Mouse (Mus musculus) MEL-GATA-1-ER (cell line): ENCODE measurements around the gene Ift122.

Experiments
- DNase-seq: peaks from one replicate; pipeline ENCODE4 v3.0.0-alpha.2; 2012; ENCODE audit warnings: low read depth; ENCODE audit errors: extremely low read depth

Gene Ift122

DNA sequence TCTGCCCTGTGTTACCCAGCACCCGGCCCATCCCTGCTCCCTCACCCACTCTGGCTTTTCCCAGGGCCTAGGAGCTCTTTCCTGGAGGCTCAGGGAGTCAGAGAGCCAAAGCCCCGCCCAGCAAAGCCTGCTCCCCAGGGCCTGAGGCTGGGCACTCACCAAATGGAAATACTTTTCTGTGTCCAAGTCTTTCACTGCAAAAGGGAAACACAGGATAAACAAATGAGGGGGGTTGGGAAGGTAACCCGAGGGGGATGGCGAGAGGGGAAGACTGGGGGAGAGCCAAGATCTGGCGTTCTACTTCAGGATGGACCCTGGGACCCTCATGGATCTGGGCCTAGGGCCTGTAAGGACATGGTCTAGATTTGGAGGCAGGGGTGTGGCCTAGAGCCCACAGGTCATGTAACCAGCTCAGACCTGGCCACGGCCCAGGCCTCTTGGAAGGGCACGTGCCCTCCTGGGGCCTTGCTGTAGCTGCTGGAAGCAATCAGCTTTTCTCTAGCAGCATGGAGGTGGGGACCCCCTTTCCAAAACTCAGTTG, 106.0 kb downstream of the Ift122 start:
- no peak for DNase-seq

DNA sequence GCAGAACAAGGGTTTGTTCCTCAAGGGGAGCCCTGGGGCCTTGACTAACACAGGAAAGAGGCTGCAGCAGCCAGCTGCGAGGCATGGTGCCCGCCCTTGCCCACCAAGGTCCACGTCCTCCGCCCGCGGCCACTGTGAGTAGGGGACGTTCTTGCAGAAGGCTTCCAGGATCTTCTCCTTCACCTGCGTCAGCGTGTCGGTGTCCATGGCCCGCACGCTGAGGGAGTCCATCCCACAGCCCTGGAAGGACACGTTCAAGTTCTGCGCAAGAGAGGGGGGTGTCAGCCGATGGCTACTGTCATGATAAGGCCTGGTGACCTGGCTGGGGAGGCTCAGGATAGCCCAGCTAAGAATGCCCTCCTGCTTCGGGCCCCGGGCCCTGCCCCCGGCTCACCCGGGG, 107.1 kb downstream of the Ift122 start:
- DNase-seq, result no peak

DNA sequence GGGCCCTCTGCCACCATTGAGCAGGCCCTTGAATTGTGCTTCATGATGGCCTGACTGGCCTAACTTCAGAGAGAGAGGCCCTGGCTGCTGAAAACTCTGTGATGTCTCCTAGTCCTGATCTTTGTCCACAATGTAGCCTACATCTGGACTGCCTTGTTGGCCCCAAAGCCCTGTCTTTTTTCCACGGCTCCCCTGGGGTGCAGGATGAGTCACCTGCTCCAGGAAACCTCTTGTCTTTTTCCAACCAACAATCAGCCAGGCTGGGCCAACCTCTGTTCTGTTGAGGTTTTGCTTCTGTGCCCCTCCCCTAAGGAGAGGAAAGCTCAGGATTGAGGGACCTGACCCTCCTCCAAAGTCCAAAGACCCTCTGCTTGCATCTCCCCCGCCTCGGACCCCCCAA, 108.5 kb downstream of the Ift122 start:
- DNase-seq, result no peak

DNA sequence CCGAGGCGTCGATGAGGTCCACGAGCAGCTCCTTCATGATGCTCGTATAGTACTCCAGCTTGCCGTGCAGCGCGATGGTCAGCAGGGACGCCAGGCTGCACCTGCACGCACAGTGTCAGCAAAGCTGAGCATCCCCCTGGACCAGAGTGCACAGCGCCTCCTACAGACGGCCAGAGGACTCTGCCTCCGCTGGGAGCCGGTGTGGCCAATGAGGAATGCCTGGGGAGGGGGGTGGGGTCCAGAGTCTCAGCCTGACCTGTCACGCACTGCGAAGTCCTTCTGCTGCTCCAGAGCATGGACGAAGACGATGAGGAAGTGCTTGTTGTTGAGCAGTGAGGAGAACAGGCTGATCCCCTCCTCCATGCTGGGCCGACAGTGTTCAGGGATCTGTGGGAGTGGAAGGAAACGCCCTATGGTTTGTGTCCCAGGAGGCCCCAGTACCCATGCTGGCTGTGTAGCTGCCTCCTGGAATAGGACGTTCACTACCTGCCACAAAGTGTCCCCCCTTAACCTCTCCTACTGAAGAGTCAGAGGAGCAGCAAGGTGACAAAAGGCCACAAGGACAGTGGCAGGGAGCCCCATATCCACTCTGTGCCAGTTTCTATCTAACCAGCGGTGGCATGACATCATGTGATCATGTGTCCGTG, 109.3 kb downstream of the Ift122 start:
- DNase-seq, result no peak

DNA sequence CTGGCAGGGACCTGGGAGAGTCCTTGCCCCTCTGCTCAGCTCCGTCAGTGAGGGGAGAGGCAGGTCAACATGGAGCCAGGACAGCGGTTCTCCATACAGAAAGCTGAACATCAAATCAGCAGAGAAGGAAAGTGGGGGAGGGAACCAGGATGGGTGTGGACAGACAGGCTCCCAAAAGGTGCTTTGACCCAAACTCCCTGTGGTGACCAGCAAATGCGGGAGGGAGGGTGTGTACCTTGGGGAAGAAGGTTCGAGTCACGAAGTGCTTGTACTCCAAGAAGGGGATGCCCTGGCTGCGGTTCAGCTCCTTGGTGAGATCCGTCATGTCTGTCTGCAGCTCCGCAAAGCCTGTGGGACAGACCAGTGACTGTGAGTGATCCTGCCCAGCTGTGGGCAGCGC, 110.4 kb downstream of the Ift122 start:
- no peak for DNase-seq

DNA sequence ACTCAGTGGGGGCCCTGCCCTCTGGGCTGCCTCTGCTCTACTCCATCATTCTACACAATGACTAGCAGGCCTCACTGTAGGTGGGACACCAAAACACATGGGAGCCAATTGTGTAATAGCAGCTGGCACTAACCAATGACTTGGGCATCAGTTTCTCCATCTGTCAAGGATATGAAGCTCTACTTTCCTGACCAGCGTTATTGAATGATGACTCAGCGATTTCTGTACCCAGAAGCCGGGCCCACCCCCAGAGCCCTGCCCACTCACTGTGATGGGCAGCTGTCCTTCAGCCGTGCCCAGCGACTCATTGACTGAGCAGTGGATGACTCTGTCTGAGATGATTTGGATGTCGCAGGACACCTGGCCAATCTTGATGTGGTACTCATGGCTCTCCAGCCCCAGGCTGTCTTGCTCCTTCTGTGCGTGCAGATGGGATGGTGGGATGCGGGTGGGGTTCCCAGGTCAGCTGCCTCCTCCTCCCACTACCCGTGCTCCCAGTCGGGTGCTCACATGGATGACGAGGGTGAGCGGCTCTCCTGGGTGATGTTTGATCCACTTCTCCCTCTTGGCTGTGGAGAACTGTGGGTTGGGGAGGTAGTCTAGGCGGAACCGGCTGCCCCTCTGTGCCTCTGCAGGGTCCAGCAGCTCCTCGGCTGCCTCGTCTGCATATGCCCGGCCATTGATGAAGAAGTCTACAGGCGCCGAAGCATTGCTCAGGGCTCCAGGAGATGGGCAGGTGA, 113.1 kb downstream of the Ift122 start:
- DNase-seq, result no peak

DNA sequence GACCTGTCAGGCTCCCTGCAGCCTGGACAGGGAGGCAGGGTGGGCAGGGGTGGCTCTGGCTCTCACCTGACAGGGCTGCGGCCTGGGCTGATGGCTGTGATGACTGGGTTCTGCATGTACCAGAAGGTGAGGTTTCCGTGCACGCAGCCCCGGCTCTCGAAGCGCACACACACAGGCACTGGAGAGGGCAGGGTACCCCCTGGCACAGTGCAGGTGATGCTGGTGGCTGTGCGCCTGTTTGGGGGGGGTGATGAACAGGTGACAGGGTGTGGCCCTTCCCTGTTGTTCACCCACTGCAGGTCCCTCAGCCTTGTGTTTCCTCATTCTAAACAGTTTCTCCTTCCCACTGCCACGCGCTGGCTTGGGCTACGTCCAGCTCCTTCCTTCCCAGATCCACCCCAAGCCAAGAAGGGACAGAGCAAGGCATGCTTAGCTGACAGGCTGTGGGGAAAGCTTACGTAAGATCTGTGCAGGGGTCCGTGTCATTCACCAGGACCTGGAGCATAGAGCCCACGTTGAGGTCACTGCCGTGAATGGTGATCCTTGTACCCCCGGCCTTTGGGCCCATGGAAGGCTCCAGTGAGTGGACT, 114.1 kb downstream of the Ift122 start:
- no peak for DNase-seq

DNA sequence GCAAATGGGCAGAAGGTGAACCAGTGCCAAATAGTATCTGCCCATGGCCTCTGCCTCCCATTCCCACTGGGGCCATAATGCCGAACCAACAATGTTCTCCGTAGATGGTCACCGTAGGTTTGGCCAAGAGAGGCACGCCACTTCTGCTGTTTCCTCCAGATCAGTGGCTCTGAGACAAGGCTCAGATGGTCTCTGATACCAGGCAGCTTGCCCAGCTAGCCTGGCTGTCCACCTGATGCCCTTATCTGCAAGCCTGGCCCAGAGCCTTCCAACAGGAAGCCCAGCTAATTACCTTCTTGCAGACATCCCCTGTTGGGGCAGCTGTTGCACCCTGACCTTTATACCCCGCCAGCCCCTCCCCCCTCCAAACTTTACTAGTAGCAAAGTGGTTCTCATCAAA, 114.8 kb downstream of the Ift122 start:
- DNase-seq, result no peak

DNA sequence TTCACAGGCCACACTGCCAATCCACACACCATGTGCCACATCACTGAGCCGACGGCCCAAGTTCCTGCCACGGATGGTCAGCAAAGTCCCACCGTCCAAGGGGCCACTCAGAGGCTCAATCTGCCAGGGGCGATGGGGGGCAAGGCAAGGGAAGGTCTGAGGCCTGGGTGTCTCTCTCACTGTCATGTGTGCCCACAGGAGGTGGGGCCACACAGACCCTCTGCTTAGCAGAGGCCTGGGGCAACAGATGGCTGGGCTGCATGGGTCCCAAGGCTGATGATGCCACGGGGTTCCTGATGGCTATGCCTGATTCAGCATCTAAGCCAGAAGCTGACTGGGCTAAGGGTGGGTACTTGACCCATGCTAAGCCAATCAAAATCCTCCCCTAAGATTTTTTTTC, 115.4 kb downstream of the Ift122 start:
- no peak for DNase-seq

DNA sequence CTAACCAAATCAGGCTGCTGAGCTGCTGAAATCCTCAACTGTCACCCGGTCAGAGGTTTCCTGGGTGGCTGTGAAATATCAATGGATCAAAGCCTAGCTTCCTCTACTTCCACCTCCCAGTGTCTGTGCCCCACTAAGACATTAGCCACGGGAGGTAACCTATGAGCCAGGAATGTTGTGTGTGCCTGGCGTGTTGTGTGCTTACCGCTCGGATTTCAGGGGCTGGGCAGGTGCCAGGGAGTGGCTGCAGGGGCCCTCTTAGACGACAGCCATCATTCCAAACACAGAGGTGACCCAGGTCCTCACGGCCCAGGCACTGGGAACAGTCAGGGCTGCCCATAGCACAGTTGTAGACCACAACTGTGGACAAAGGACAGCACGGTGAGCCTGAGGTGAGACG, 115.8 kb downstream of the Ift122 start:
- DNase-seq, result no peak

DNA sequence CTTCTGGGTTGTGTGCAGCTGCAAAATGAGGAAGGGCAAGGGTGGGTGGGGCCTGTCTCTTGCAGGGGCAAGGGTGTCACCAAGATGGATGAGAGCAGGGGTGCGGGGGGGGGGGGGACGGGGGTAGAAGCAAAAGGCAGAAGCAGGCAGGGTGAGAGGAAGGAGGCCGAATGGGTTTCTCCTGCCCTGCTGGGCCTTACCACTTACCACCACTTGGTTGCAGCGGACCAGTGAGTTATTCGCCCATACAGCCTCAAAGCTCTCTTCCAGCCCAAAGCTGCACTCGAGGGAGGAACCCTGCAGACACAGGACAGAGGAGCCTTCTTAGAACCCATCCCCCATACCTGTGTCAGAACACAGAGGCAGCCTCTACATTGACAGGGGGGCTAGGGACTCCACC, 116.7 kb downstream of the Ift122 start:
- DNase-seq, result no peak

DNA sequence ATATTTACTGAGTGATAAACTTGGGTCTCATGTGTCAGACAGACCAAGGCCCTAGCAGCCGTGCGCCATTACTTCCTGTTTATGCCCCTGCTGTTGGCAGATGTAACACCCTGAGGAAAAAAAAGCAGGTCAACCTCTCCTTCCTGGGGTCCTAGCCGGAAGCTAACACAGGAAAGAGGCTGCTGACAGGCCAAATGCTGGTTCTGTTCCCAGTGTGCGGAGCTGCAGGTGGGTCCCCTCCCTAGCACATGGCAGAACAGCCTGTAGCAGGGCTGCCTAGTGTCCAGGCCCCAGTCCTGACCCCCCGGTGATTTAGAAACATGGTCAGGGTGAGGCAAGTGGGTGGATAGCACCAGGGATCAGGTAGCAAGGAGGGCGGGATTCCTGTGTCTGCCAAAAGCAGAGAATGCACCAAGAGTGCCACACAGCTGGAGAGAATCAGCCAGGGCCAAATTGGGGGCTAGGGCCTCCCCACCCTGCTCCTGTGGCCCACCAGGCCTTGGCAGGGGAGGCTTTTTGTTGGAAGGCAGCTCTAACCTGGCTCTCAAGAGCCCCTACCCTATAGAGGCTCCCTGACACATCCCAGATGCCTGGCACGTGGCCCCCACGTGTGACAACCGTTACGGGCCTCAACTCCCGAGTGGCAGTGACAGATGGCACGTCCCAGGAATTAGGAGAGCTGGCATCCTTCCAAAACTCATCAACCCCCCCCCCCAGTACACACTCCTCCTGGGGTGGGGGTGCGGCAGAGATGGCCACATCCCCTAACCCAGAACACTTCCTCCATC, 118.2 kb downstream of the Ift122 start:
- no peak for DNase-seq

DNA sequence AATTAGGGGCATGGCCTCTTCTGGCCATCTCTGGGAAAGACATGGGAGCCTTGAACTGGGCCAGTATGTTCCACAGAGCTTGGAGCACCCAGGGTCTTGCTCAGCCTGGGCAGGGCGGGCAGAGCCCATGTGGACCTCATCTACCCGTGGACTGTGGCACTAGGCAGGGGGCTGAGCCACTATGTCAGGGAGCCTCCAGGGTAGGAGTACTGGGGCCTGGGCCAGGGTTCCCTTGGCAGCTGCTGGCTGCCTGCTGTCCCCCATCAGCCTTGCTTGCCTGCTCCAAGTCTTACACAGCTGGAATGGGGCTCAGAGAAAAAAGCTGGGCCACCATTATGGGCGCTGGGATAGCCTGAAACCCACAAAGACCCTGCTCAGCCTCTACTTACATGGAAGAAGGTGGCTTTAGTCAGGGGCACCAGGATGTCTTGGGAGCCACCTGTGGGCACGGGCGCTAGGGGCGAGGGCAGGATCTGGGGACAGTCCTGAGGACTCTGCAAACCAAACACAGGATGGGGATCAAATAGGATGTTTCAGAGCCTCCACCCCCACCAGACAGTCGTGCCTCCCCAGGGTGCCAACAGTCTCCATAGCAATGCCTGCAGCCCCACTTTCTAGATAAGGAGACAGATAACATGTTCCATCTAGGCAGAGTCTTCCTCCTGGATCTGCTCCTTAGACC, 119.0 kb downstream of the Ift122 start:
- no peak for DNase-seq

DNA sequence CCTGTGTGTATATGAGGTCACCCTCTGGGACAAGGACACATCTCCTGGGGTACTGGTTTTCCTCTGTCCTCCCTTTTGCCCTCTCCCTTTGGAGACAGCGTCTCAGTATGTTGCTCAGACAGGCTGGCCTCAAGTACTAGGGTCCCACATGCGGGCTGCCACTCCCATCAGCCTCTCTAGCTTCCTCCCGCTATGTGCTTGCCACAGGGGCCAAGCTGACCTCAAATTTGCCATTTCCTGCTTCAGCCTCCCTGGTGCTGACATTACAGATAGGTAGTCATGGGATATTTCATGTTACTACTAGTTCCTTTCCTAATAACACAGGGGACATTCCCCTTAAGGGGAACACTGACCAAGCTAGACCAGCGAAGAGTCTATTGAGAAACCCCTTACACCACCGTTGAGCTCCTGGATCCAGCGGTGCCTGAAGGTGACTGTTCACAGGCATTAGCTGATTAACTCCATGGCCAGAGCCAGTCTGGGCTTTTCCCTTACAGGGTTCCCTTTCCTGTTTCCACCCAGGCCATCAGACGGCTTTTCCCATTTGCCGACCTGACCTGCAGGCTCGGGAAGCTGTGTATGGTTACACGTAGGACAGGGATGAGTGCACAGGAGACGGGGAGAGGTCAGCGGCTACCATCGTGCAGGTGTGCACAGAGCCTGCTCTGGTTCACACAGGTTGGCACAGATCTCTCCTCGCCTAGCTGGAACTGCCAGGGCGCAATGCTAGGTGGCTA, 120.0 kb downstream of the Ift122 start:
- DNase-seq, result no peak

DNA sequence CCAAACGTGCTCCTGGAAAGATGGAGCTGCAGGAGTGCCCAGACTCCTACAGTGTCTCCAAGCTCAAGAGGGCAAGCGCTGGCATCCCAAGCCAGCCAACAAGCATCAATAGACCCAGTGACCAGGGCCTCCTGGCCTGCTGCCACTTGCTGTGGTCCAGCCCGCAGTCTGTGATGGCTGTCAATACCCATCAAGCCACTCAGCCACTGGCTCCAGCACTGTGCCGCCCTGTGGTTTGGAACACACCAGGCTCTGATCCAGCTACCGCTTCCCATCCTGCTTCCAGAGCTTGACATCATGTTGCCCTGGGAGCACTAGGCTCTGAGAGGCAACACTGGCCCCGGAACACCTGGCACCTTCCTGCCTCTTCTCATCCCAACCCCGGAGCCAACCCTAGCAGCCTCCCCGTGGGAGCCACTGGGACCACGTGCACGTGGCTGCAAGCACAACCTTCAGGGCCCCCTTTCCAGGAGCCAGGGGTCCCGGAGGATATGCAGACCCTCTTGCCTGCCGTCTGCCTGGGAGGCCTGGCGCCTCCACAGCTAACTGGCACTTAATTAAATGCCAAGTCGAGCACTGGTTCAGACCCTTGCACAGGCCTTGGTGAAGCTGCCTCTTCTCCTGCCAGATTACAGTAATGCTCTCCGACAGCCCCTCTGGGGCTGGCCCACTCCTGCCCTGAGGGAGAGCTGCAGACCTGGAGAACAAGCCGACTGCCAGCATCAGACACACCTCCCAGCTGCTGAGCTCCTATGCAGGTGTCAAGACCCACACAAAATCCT, 120.8 kb downstream of the Ift122 start:
- no peak for DNase-seq

DNA sequence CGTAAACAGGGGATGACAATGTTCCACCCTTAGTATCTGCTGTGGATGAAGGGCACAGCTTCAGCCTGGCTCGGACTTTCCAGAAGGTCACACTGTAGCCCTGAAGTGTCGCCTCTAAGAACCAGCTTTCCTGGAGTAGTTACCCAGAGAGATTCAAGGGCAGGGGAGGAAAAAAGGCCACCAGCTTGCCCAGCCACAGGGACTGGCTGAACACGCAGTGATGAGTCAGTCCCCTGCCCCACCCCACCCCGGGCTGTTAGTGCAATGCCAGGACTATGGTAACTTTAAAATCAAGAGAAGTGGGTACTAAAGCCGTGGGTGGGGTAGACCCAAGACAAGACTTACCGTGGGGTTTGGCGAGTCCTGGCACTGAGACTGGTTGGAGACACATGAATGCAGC, 122.3 kb downstream of the Ift122 start:
- no peak for DNase-seq
